ENCODE assay signal across 10 mouse cellular contexts in genomic region chr15:102249967-102250366, GRCm38 (mm10). TPM values are rescaled to one million over a fixed set of nuclear protein-coding genes. Genes with fewer than 3 reads are reported as not detected.
DNase-seq lines count a peak whose midpoint lies in the region; ATAC-seq and TF ChIP-seq lines count a peak whose summit lies in the region.
"Had no signal": no experiment of that assay in that cellular context is flagged by ENCODE, and none has a peak within 500 bp of the region (broad histone marks: within the 10 kb centered on the region; RNA-seq: fewer than 3 reads in every experiment).

No protein-coding gene starts in this region.

- no peaks in the 10 kb centered on the region for H3K36me3 ChIP-seq in forebrain, embryonic 12.5 days (replicated peaks)
- no peaks in the 10 kb centered on the region for H3K36me3 ChIP-seq in forebrain, embryonic 14.5 days (ENCODE audit: control insufficient read depth, insufficient read depth, low read length)
- peaks cover 43% of the 10 kb centered on the region for H3K36me3 ChIP-seq in embryonic facial prominence, embryonic 13.5 days
- H3K36me3 ChIP-seq in liver, embryonic 12.5 days, result no peaks in the 10 kb centered on the region
- H3K36me3 ChIP-seq: liver, embryonic 15.5 days had no signal

- peaks cover 42% of the 10 kb centered on the region for H3K4me1 ChIP-seq in forebrain, embryonic 12.5 days
- H3K4me1 ChIP-seq in forebrain, embryonic 14.5 days (ENCODE audit: control insufficient read depth, insufficient read depth, low read length), result peaks cover 13% of the 10 kb centered on the region
- peaks cover 84% of the 10 kb centered on the region for H3K4me1 ChIP-seq in embryonic facial prominence, embryonic 13.5 days
- peaks cover 49% of the 10 kb centered on the region for H3K4me1 ChIP-seq in liver, embryonic 12.5 days

- H3K27ac ChIP-seq in forebrain, embryonic 12.5 days, result peak overlapping the region; percentile 62; the same call in 1 of the 2 replicates
- no peak overlapping the region for H3K27ac ChIP-seq in forebrain, embryonic 14.5 days (ENCODE audit: low read depth, low read length)
- peak overlapping the region; percentile 21; the same call in 1 of the 2 replicates for H3K27ac ChIP-seq in left cerebral cortex, adult 2 months
- H3K27ac ChIP-seq in embryonic facial prominence, embryonic 13.5 days, result peak overlapping the region; percentile 99
- 0 out of 2 replicates have a peak overlapping the region, but pooled peaks have one; percentile 13 for H3K27ac ChIP-seq in liver, embryonic 12.5 days
- H3K27ac ChIP-seq: liver, embryonic 15.5 days had no signal

- H3K9ac ChIP-seq in forebrain, embryonic 12.5 days, result no peak overlapping the region
- H3K9ac ChIP-seq in forebrain, embryonic 14.5 days (ENCODE audit: low read length), result no peak overlapping the region
- peak overlapping the region; percentile 49 for H3K9ac ChIP-seq in embryonic facial prominence, embryonic 13.5 days
- H3K9ac ChIP-seq in liver, embryonic 12.5 days, result no peak overlapping the region
- H3K9ac ChIP-seq: liver, embryonic 15.5 days had no signal

- H3K9me3 ChIP-seq in forebrain, embryonic 12.5 days, result no peaks in the 10 kb centered on the region
- no peaks in the 10 kb centered on the region for H3K9me3 ChIP-seq in forebrain, embryonic 14.5 days (replicated peaks; ENCODE audit: control insufficient read depth, low read length)
- no peaks in the 10 kb centered on the region for H3K9me3 ChIP-seq in embryonic facial prominence, embryonic 13.5 days
- H3K9me3 ChIP-seq in liver, embryonic 12.5 days (replicated peaks), result no peaks in the 10 kb centered on the region
- H3K9me3 ChIP-seq: liver, embryonic 15.5 days had no signal

- no peak overlapping the region for H3K4me3 ChIP-seq in forebrain, embryonic 12.5 days (replicated peaks)
- no peak overlapping the region for H3K4me3 ChIP-seq in forebrain, embryonic 14.5 days (ENCODE audit: low read depth, low read length)
- no peak overlapping the region for H3K4me3 ChIP-seq in left cerebral cortex, adult 2 months
- H3K4me3 ChIP-seq in embryonic facial prominence, embryonic 13.5 days, result peak overlapping the region; percentile 58
- no peak overlapping the region for H3K4me3 ChIP-seq in liver, embryonic 12.5 days
- H3K4me3 ChIP-seq: liver, embryonic 15.5 days had no signal

- TF ChIP-seq CTCF in left cerebral cortex, adult 2 months (IDR thresholded peaks at IDR 0.05), result no peak

- peaks cover 81% of the 10 kb centered on the region for H3K27me3 ChIP-seq in forebrain, embryonic 12.5 days
- peaks cover 18% of the 10 kb centered on the region; the same call in 1 of the 2 replicates for H3K27me3 ChIP-seq in forebrain, embryonic 14.5 days (replicated peaks; ENCODE audit: control insufficient read depth, insufficient read depth, low read length)
- no peaks in the 10 kb centered on the region for H3K27me3 ChIP-seq in embryonic facial prominence, embryonic 13.5 days
- peaks cover 99% of the 10 kb centered on the region for H3K27me3 ChIP-seq in liver, embryonic 12.5 days (replicated peaks)

- WGBS in forebrain, embryonic 12.5 days, result 46% methylated on average over 9 of the region's 9 CpGs
- WGBS in forebrain, embryonic 14.5 days, result 60% methylated on average over 9 of the region's 9 CpGs
- 14% methylated on average over 9 of the region's 9 CpGs for WGBS in embryonic facial prominence, embryonic 13.5 days
- WGBS in liver, embryonic 12.5 days (ENCODE audit: insufficient replicate concordance), result 46% methylated on average over 9 of the region's 9 CpGs

- no peak for ATAC-seq in forebrain, embryonic 12.5 days (ENCODE audit: low FRiP score)
- ATAC-seq in forebrain, embryonic 14.5 days, result no peak
- ATAC-seq in embryonic facial prominence, embryonic 13.5 days (ENCODE audit: insufficient number of reproducible peaks, insufficient read depth, low FRiP score, low TSS enrichment, low read depth), result no peak
- ATAC-seq in liver, embryonic 12.5 days, result no peak

- intact Hi-C loops in left cerebral cortex, adult 2 months (cut with DNase I), result no loop called here
- intact Hi-C loops in left cerebral cortex, postnatal 36 days (cut with DNase I), result no loop called here

- H3K4me2 ChIP-seq in forebrain, embryonic 12.5 days, result no peak overlapping the region
- H3K4me2 ChIP-seq in forebrain, embryonic 14.5 days (ENCODE audit: low read length), result no peak overlapping the region
- peak overlapping the region; percentile 94 for H3K4me2 ChIP-seq in embryonic facial prominence, embryonic 13.5 days
- H3K4me2 ChIP-seq in liver, embryonic 12.5 days, result no peak overlapping the region

- no peak for DNase-seq in forebrain, embryonic 14.5 days (ENCODE audit: low spot score)
- no peak for DNase-seq in left cerebral cortex, adult 2 months (ENCODE audit: extremely low spot score in 1 of 2, low spot score in 2 of 2)
- DNase-seq in left cerebral cortex, postnatal 36 days (ENCODE audit: low spot score in 2 of 2), result no peak
- DNase-seq in adrenal gland, adult 2 months, result no peak
- DNase-seq in T-cell, adult 2 months (ENCODE audit: low spot score), result no peak

RNA-seq across cellular contexts. Expression of gene Rarg, which starts 7.3 kb away (rescaled TPM):
- 13.1 and 16.7 TPM in 2 replicates for polyA plus RNA-seq in forebrain, embryonic 12.5 days (2016; fragmentation: Nextera tagmentation; extraction: Ambion mirVana)
- polyA plus RNA-seq in forebrain, embryonic 14.5 days (2014; fragmentation: Nextera tagmentation; extraction: Ambion mirVana), result 4.0 and 5.3 TPM in 2 replicates
- 10 to 100 TPM; 13.8 to 17.1 TPM for total RNA-seq in left cerebral cortex, adult 2 months (2021)
- 10 to 100 TPM; 13.1 to 13.9 TPM for total RNA-seq in left cerebral cortex, postnatal 36 days (2021)
- polyA plus RNA-seq in embryonic facial prominence, embryonic 13.5 days (2015; fragmentation: Nextera tagmentation; extraction: Ambion mirVana), result 135 and 143 TPM in 2 replicates
- polyA plus RNA-seq in liver, embryonic 12.5 days (2016; fragmentation: Nextera tagmentation; extraction: Ambion mirVana), result 4.4 and 4.9 TPM in 2 replicates
- 10 to 100 TPM; 21.0 to 35.8 TPM for total RNA-seq in adrenal gland, adult 2 months (2021)
- 29.9 and 32.4 TPM in 2 replicates for polyA plus RNA-seq in adrenal gland, adult 2 months (2012; rRNA removed)

RNA-seq across cellular contexts. Expression of gene Itgb7, which starts 18.2 kb away (rescaled TPM):
- 0.65 and 0.88 TPM in 2 replicates for polyA plus RNA-seq in forebrain, embryonic 12.5 days (2016; fragmentation: Nextera tagmentation; extraction: Ambion mirVana)
- 0.38 and 0.49 TPM in 2 replicates for polyA plus RNA-seq in forebrain, embryonic 14.5 days (2014; fragmentation: Nextera tagmentation; extraction: Ambion mirVana)
- total RNA-seq in left cerebral cortex, adult 2 months (2021), result 1 to 10 TPM in 1 of 2 experiments, under 1 TPM in 1; 0.86 to 1.3 TPM
- 1 to 10 TPM; 1.1 to 1.5 TPM for total RNA-seq in left cerebral cortex, postnatal 36 days (2021)
- 3.0 and 3.3 TPM in 2 replicates for polyA plus RNA-seq in embryonic facial prominence, embryonic 13.5 days (2015; fragmentation: Nextera tagmentation; extraction: Ambion mirVana)
- 6.4 and 8.9 TPM in 2 replicates for polyA plus RNA-seq in liver, embryonic 12.5 days (2016; fragmentation: Nextera tagmentation; extraction: Ambion mirVana)
- 1 to 10 TPM; 2.0 to 4.7 TPM for total RNA-seq in adrenal gland, adult 2 months (2021)
- polyA plus RNA-seq in adrenal gland, adult 2 months (2012; rRNA removed), result 2.3 and 2.4 TPM in 2 replicates

RNA-seq across cellular contexts. Expression of gene Gm9918, which starts 20.4 kb away (rescaled TPM):
- 0.09 and 0.17 TPM in 2 replicates for polyA plus RNA-seq in forebrain, embryonic 12.5 days (2016; fragmentation: Nextera tagmentation; extraction: Ambion mirVana)
- polyA plus RNA-seq in forebrain, embryonic 14.5 days (2014; fragmentation: Nextera tagmentation; extraction: Ambion mirVana), result not detected in 2 replicates
- not detected for total RNA-seq in left cerebral cortex, adult 2 months (2021)
- not detected for total RNA-seq in left cerebral cortex, postnatal 36 days (2021)
- polyA plus RNA-seq in embryonic facial prominence, embryonic 13.5 days (2015; fragmentation: Nextera tagmentation; extraction: Ambion mirVana), result 1.9 and 2.3 TPM in 2 replicates
- not detected in 2 replicates for polyA plus RNA-seq in liver, embryonic 12.5 days (2016; fragmentation: Nextera tagmentation; extraction: Ambion mirVana)
- not detected for total RNA-seq in adrenal gland, adult 2 months (2021)
- 0.47 and 0.87 TPM in 2 replicates for polyA plus RNA-seq in adrenal gland, adult 2 months (2012; rRNA removed)
- total RNA-seq: neutrophil, adult 5-6 weeks had no signal
- polyA plus RNA-seq: liver, embryonic 15.5 days had no signal

RNA-seq across cellular contexts. Expression of gene Mfsd5, which starts 29.3 kb away (rescaled TPM):
- polyA plus RNA-seq in forebrain, embryonic 12.5 days (2016; fragmentation: Nextera tagmentation; extraction: Ambion mirVana), result 48.9 and 50.5 TPM in 2 replicates
- 43.8 and 48.8 TPM in 2 replicates for polyA plus RNA-seq in forebrain, embryonic 14.5 days (2014; fragmentation: Nextera tagmentation; extraction: Ambion mirVana)
- total RNA-seq in left cerebral cortex, adult 2 months (2021), result 10 to 100 TPM; 40.6 to 42.8 TPM
- 10 to 100 TPM; 40.9 to 43.9 TPM for total RNA-seq in left cerebral cortex, postnatal 36 days (2021)
- 60.3 and 67.3 TPM in 2 replicates for polyA plus RNA-seq in embryonic facial prominence, embryonic 13.5 days (2015; fragmentation: Nextera tagmentation; extraction: Ambion mirVana)
- 40.8 and 41.6 TPM in 2 replicates for polyA plus RNA-seq in liver, embryonic 12.5 days (2016; fragmentation: Nextera tagmentation; extraction: Ambion mirVana)
- total RNA-seq in adrenal gland, adult 2 months (2021), result 10 to 100 TPM; 38.2 to 46.3 TPM
- 99.6 and 108 TPM in 2 replicates for polyA plus RNA-seq in adrenal gland, adult 2 months (2012; rRNA removed)

RNA-seq across cellular contexts. Expression of gene Csad, which starts 45.4 kb away (rescaled TPM):
- 46.2 and 51.8 TPM in 2 replicates for polyA plus RNA-seq in forebrain, embryonic 12.5 days (2016; fragmentation: Nextera tagmentation; extraction: Ambion mirVana)
- polyA plus RNA-seq in forebrain, embryonic 14.5 days (2014; fragmentation: Nextera tagmentation; extraction: Ambion mirVana), result 23.3 and 25.6 TPM in 2 replicates
- total RNA-seq in left cerebral cortex, adult 2 months (2021), result 10 to 100 TPM; 28.5 to 30.4 TPM
- 10 to 100 TPM; 23.9 to 29.4 TPM for total RNA-seq in left cerebral cortex, postnatal 36 days (2021)
- 89.6 and 102 TPM in 2 replicates for polyA plus RNA-seq in embryonic facial prominence, embryonic 13.5 days (2015; fragmentation: Nextera tagmentation; extraction: Ambion mirVana)
- polyA plus RNA-seq in liver, embryonic 12.5 days (2016; fragmentation: Nextera tagmentation; extraction: Ambion mirVana), result 21.9 and 26.6 TPM in 2 replicates
- total RNA-seq in adrenal gland, adult 2 months (2021), result 100 to 1,000 TPM in 1 of 2 experiments, 10 to 100 TPM in 1; 71.2 to 106 TPM
- polyA plus RNA-seq in adrenal gland, adult 2 months (2012; rRNA removed), result 128 and 216 TPM in 2 replicates
